Mouse (Mus musculus): ENCODE measurements at regions not wholly inside any gene's neighbourhood (a gene's known extent, or its start where the extent isn't known, plus 50 kb on each side); places are given as distances from the start of the nearest gene placed in this dataset.
A peak's percentile ranks its signal among the peaks of the same experiment; 100 is the strongest.

- Histone ChIP-seq H3K9me3 (replicated peaks) (no peaks in the 10 kb centered on the region), H3K27me3 (no peaks in the 10 kb centered on the region), H3K9ac (no peak overlapping the region), H3K4me3 (no peak overlapping the region), H3K27ac (no peak overlapping the region), H3K4me2 (no peak overlapping the region), H3K4me1 (no peaks in the 10 kb centered on the region), H3K36me3 (ENCODE audit: poor library complexity, severe bottlenecking) (no peaks in the 10 kb centered on the region)
- no peak for ATAC-seq
- 86% methylated on average over 7 of the region's 7 CpGs for WGBS
Observed at GRCm38 (mm10) chr1:18668901-18669300, 404.0 kb upstream of the Defb41 start.

GRCm38 (mm10) chr1:18668265-18668664 is 403.3 kb upstream of the Defb41 start:
- Histone ChIP-seq H3K36me3 (ENCODE audit: poor library complexity, severe bottlenecking) (no peaks in the 10 kb centered on the region), H3K9ac (no peak overlapping the region), H3K4me3 (no peak overlapping the region), H3K27me3 (no peaks in the 10 kb centered on the region), H3K4me1 (no peaks in the 10 kb centered on the region), H3K27ac (no peak overlapping the region), H3K9me3 (replicated peaks) (no peaks in the 10 kb centered on the region), H3K4me2 (no peak overlapping the region)
- no peak for ATAC-seq
- WGBS: 90% methylated on average over 5 of the region's 5 CpGs

- Histone ChIP-seq H3K36me3 (ENCODE audit: poor library complexity, severe bottlenecking) (no peaks in the 10 kb centered on the region), H3K9me3 (replicated peaks) (no peaks in the 10 kb centered on the region), H3K9ac (no peak overlapping the region), H3K4me1 (peaks cover 8% of the 10 kb centered on the region), H3K4me3 (no peak overlapping the region), H3K27me3 (no peaks in the 10 kb centered on the region), H3K27ac (no peak overlapping the region), H3K4me2 (no peak overlapping the region)
- ATAC-seq: no peak
Observed at GRCm38 (mm10) chr1:18640858-18641257, 375.9 kb upstream of the Defb41 start.

- H3K27ac ChIP-seq: no peak overlapping the region
- no peaks in the 10 kb centered on the region for H3K27me3 ChIP-seq
- 10% methylated on average over 8 of the region's 8 CpGs for WGBS
- peak; percentile 83 for ATAC-seq
- no peak overlapping the region for H3K4me3 ChIP-seq
- H3K4me1 ChIP-seq: peaks cover 8% of the 10 kb centered on the region
- no peaks in the 10 kb centered on the region for H3K9me3 ChIP-seq (replicated peaks)
- H3K9ac ChIP-seq: no peak overlapping the region
- H3K4me2 ChIP-seq: peak overlapping the region; percentile 19
- no peaks in the 10 kb centered on the region for H3K36me3 ChIP-seq (ENCODE audit: poor library complexity, severe bottlenecking)
Observed at GRCm38 (mm10) chr1:18639460-18640300, 374.7 kb upstream of the Defb41 start.

GRCm38 (mm10) chr1:18637334-18637733 is 372.4 kb upstream of the Defb41 start:
- ATAC-seq: no peak
- no peaks in the 10 kb centered on the region for H3K27me3 ChIP-seq

GRCm38 (mm10) chr1:18610231-18610630 is 345.3 kb upstream of the Defb41 start:
- no peak overlapping the region for H3K4me3 ChIP-seq
- H3K36me3 ChIP-seq (ENCODE audit: poor library complexity, severe bottlenecking): no peaks in the 10 kb centered on the region
- H3K9me3 ChIP-seq (replicated peaks): no peaks in the 10 kb centered on the region
- no peak for ATAC-seq
- H3K9ac ChIP-seq: no peak overlapping the region
- H3K4me1 ChIP-seq: no peaks in the 10 kb centered on the region
- H3K27ac ChIP-seq: no peak overlapping the region
- H3K4me2 ChIP-seq: no peak overlapping the region
- H3K27me3 ChIP-seq: no peaks in the 10 kb centered on the region
- 90% methylated on average over 7 of the region's 7 CpGs for WGBS

More at GRCm38 (mm10) chr1:18637334-18637733, 372.4 kb upstream of the Defb41 start:
- Histone ChIP-seq H3K9me3 (replicated peaks) (no peaks in the 10 kb centered on the region), H3K4me2 (no peak overlapping the region), H3K27ac (no peak overlapping the region), H3K4me1 (peaks cover 8% of the 10 kb centered on the region), H3K4me3 (no peak overlapping the region), H3K9ac (no peak overlapping the region), H3K36me3 (ENCODE audit: poor library complexity, severe bottlenecking) (no peaks in the 10 kb centered on the region)

GRCm38 (mm10) chr1:18599864-18600263 is 334.9 kb upstream of the Defb41 start:
- Histone ChIP-seq H3K27me3 (no peaks in the 10 kb centered on the region), H3K4me2 (no peak overlapping the region), H3K36me3 (ENCODE audit: poor library complexity, severe bottlenecking) (no peaks in the 10 kb centered on the region), H3K4me3 (no peak overlapping the region), H3K27ac (no peak overlapping the region), H3K4me1 (peaks cover 4% of the 10 kb centered on the region; the same call in 1 of the 2 replicates), H3K9me3 (replicated peaks) (no peaks in the 10 kb centered on the region), H3K9ac (no peak overlapping the region)
- 76% methylated on average over 1 of the region's 1 CpGs for WGBS
- ATAC-seq: no peak

GRCm38 (mm10) chr1:18598908-18599307 is 334.0 kb upstream of the Defb41 start:
- Histone ChIP-seq H3K4me2 (no peak overlapping the region), H3K27me3 (no peaks in the 10 kb centered on the region), H3K36me3 (ENCODE audit: poor library complexity, severe bottlenecking) (no peaks in the 10 kb centered on the region), H3K9me3 (replicated peaks) (no peaks in the 10 kb centered on the region), H3K4me3 (no peak overlapping the region), H3K27ac (no peak overlapping the region), H3K4me1 (peaks cover 4% of the 10 kb centered on the region; the same call in 1 of the 2 replicates), H3K9ac (no peak overlapping the region)
- ATAC-seq: peak; percentile 38; the same call in 1 of the 2 replicates
- WGBS: 15% methylated on average over 4 of the region's 4 CpGs

- H3K4me2 ChIP-seq: no peak overlapping the region
- no peaks in the 10 kb centered on the region for H3K9me3 ChIP-seq (replicated peaks)
- H3K4me1 ChIP-seq: no peaks in the 10 kb centered on the region
- no peaks in the 10 kb centered on the region for H3K36me3 ChIP-seq (ENCODE audit: poor library complexity, severe bottlenecking)
- H3K27ac ChIP-seq: no peak overlapping the region
- WGBS: 63% methylated on average over 6 of the region's 6 CpGs
- ATAC-seq: peak; percentile 62; the same call in 1 of the 2 replicates
- no peak overlapping the region for H3K4me3 ChIP-seq
- no peaks in the 10 kb centered on the region for H3K27me3 ChIP-seq
- no peak overlapping the region for H3K9ac ChIP-seq
Observed at GRCm38 (mm10) chr1:18583358-18584128, 318.6 kb upstream of the Defb41 start.

GRCm38 (mm10) chr1:18578625-18579024 is 313.7 kb upstream of the Defb41 start:
- no peak for ATAC-seq
- no peak overlapping the region for H3K27ac ChIP-seq

GRCm38 (mm10) chr1:18567086-18567485 is 302.1 kb upstream of the Defb41 start:
- Histone ChIP-seq H3K4me1 (no peaks in the 10 kb centered on the region), H3K27ac (no peak overlapping the region), H3K4me2 (no peak overlapping the region), H3K36me3 (ENCODE audit: poor library complexity, severe bottlenecking) (no peaks in the 10 kb centered on the region), H3K9me3 (replicated peaks) (no peaks in the 10 kb centered on the region), H3K9ac (no peak overlapping the region), H3K27me3 (no peaks in the 10 kb centered on the region), H3K4me3 (no peak overlapping the region)
- 14% methylated on average over 2 of the region's 2 CpGs for WGBS
- no peak for ATAC-seq

More at GRCm38 (mm10) chr1:18578625-18579024, 313.7 kb upstream of the Defb41 start:
- Histone ChIP-seq H3K9me3 (replicated peaks) (no peaks in the 10 kb centered on the region), H3K9ac (no peak overlapping the region), H3K4me1 (no peaks in the 10 kb centered on the region), H3K27me3 (no peaks in the 10 kb centered on the region), H3K4me2 (no peak overlapping the region), H3K36me3 (ENCODE audit: poor library complexity, severe bottlenecking) (no peaks in the 10 kb centered on the region), H3K4me3 (no peak overlapping the region)
- WGBS: 94% methylated on average over 2 of the region's 2 CpGs

- 86% methylated on average over 2 of the region's 2 CpGs for WGBS
- H3K27ac ChIP-seq: no peak overlapping the region
- no peaks in the 10 kb centered on the region for H3K4me1 ChIP-seq
- H3K36me3 ChIP-seq (ENCODE audit: poor library complexity, severe bottlenecking): no peaks in the 10 kb centered on the region
- H3K27me3 ChIP-seq: no peaks in the 10 kb centered on the region
- H3K4me2 ChIP-seq: no peak overlapping the region
- ATAC-seq: no peak
- no peak overlapping the region for H3K4me3 ChIP-seq
- no peak overlapping the region for H3K9ac ChIP-seq
- H3K9me3 ChIP-seq (replicated peaks): no peaks in the 10 kb centered on the region
Observed at GRCm38 (mm10) chr1:18551211-18551610, 286.3 kb upstream of the Defb41 start.
